Mouse (Mus musculus) gastrocnemius, adult 2 months (tissue): ENCODE results near the gene Ypel4. TPM values are rescaled to one million over a fixed set of nuclear protein-coding genes. Genes with fewer than 3 reads are reported as not detected.
"Not testable (repeated sequence)": the region's sequence is repeated elsewhere in the genome, so short reads cannot be mapped to it uniquely, and the experiment has no call there.

Experiments used
- DNase-seq: peaks from one replicate; pipeline ENCODE4 v3.0.0; 2022
- H3K27ac ChIP-seq: fragments of 200-600 bp; 2 replicates; pipeline ENCODE4 v1.8.1; 2022; ENCODE audit warnings: mild to moderate bottlenecking
- H3K4me3 ChIP-seq: fragments of 200-600 bp; 2 replicates; pipeline ENCODE4 v1.8.1; 2022; ENCODE audit warnings: mild to moderate bottlenecking, moderate library complexity
- CTCF ChIP-seq: fragments of 200-600 bp; IDR thresholded peaks from 2 replicates; pipeline ENCODE4 v1.8.1; 2022; ENCODE audit warnings: antibody characterized with exemption, mild to moderate bottlenecking, moderate library complexity
- intact Hi-C: fragments of 180-260 bp; cut with DNase I; formaldehyde crosslinking; loops from one replicate; pipeline ENCODE4 v1.15.1; 2025
- total RNA-seq, 2 experiments: library from RNA; stranded (reverse); gene quantifications; 2 replicates each; pipeline ENCODE4 v1.2.3; 2021

The Ypel4 gene
- total RNA-seq, 2 experiments from 2014 or later, result 0.33 to 0.86 TPM

- peak overlapping the region; percentile 95 for H3K27ac ChIP-seq
- TF ChIP-seq CTCF, result no peak
Observed at GRCm38 (mm10) chr2:84715562-84716361, 18.1 kb upstream of the Ypel4 start.

GRCm38 (mm10) chr2:84716423-84717355, 17.2 kb upstream of the Ypel4 start:
- peak; percentile 26 for DNase-seq
- intact Hi-C loops, result no loop called here
- Histone ChIP-seq H3K27ac (peak overlapping the region; percentile 95), H3K4me3 (peak overlapping the region; percentile 98)
- TF ChIP-seq CTCF, result no peak

More at GRCm38 (mm10) chr2:84715562-84716361, 18.1 kb upstream of the Ypel4 start:
- peak; percentile 84 for DNase-seq
- H3K4me3 ChIP-seq, result peak overlapping the region; percentile 98
- intact Hi-C loops, result no loop called here

- intact Hi-C loops, result no loop called here
- peak overlapping the region; percentile 95 for H3K27ac ChIP-seq
- H3K4me3 ChIP-seq, result no peak overlapping the region
- no peak for TF ChIP-seq CTCF
- DNase-seq, result no peak
Observed at GRCm38 (mm10) chr2:84717357-84717756, 16.5 kb upstream of the Ypel4 start.

DNA sequence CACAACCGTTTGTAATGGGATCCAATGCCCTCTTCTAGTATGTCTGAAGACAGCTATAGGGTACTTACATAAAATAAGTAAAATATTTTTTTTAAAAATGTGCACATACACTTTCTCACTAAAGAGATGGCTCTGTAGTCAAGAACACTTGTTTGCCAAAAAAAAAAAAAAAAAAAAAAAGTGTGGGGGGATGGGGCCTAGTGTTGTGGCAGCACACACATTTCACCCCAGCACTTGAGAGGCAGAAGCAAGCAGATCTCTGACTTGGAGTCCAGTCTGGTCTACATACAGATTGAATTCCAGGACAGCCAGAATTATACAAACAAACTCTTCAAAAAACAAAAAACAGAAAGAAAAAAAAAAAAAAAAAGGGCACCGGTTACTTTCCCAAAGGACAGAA, 13.1 kb upstream of the Ypel4 start:
- Histone ChIP-seq H3K4me3 (no peak overlapping the region), H3K27ac (no peak overlapping the region)
- TF ChIP-seq CTCF, result no peak
- intact Hi-C loops, result loop anchor here (10.0 kb wide), 1 partner anchor 314 kb away; the partner anchor contains the start of genes P2rx3 and Ssrp1
- DNase-seq, result no peak

DNA sequence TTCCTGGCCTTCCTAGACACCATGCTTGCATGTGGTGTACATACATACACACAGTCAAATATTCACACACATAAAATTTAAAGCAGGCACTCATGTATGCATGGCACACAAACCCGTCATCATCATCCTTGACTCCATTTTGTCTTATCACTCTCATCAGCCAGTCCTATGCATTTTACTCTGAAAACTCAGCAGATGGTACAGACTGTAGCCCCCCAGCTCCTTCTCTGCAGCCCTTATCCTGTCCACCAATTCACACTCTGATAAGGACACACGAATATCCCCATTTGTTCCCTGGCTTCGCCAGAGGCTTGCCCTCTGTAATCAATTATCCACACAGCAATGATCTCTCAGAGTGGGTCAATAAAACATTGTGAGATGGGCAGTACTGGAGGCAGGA, 12.7 kb upstream of the Ypel4 start:
- no peak for DNase-seq
- H3K27ac ChIP-seq, result no peak overlapping the region
- TF ChIP-seq CTCF, result no peak
- intact Hi-C loops, result loop anchor here (10.0 kb wide), 1 partner anchor 314 kb away; the partner anchor contains the start of genes P2rx3 and Ssrp1
- no peak overlapping the region for H3K4me3 ChIP-seq

DNA sequence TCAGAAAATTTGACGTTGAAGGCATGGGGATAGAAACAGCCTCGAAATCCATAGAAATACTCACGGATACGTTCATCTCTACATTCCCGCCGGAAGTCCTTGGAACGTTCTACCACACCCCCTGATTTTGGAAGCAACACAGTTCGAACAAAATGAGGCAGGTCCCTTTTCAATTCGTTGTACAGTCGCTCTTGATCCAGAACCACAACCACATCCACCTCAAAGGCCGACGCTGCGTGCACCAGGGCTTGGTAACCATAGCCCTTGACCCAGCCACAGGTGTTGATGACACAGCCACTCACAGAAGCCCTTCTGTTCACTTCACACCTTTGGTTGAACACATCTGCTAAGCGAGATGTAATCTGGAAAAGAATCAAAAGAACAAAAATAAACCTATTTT, 10.0 kb upstream of the Ypel4 start:
- H3K4me3 ChIP-seq, result no peak overlapping the region
- no peak for DNase-seq
- TF ChIP-seq CTCF, result no peak
- intact Hi-C loops, result loop anchor here (10.0 kb wide), 1 partner anchor 311 kb away; the partner anchor contains the start of genes P2rx3 and Ssrp1
- H3K27ac ChIP-seq, result no peak overlapping the region

DNA sequence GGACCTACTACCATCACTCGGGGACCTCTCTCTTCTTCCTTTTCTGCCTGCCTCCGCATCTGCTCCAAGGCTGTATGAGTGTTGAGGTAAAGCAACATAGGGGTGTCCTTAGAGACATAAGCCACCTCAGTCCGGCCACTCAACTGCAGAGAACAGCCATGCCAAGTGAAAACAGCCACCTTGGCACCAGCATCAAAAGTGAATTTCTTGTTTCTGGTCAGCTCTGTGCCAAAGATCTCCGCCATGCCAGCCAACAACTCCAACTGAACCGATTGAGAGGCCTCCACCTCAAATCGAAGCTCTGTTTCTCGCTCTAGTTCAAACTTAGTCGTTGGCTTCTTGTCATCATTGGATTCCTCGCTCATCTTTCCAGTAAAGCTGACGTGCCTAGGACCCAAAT, 8.1 kb upstream of the Ypel4 start:
- intact Hi-C loops, result loop anchor here (10.0 kb wide), 1 partner anchor 309 kb away; the partner anchor contains the start of genes P2rx3 and Ssrp1

DNA sequence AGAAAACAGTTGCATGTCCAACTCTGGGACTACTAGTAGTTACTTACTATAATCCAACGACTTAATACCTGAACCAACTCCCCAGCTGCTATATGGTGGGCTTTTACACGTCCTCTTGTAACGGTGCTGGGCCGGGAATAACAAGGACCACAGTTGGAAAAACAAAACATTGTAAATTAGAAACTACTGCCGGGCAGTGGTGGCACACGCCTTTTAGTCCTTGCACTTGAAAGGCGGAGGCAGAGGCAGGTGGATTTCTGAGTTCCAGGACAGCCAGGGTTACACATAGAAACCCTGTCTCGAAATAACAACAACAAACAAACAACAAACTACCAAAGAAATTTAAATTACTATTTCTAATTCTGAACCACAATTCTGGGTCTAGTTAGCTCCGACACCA, 7.1 kb upstream of the Ypel4 start:
- TF ChIP-seq CTCF, result no peak
- DNase-seq, result no peak
- Histone ChIP-seq H3K27ac (peak overlapping the region; percentile 93), H3K4me3 (peak overlapping the region; percentile 81)
- intact Hi-C loops, result loop anchor here (10.0 kb wide), 1 partner anchor 308 kb away; the partner anchor contains the start of genes P2rx3 and Ssrp1

More for the DNA sequence above, 8.1 kb upstream of the Ypel4 start:
- Histone ChIP-seq H3K27ac (no peak overlapping the region), H3K4me3 (peak overlapping the region; percentile 81)
- DNase-seq, result no peak
- TF ChIP-seq CTCF, result no peak

DNA sequence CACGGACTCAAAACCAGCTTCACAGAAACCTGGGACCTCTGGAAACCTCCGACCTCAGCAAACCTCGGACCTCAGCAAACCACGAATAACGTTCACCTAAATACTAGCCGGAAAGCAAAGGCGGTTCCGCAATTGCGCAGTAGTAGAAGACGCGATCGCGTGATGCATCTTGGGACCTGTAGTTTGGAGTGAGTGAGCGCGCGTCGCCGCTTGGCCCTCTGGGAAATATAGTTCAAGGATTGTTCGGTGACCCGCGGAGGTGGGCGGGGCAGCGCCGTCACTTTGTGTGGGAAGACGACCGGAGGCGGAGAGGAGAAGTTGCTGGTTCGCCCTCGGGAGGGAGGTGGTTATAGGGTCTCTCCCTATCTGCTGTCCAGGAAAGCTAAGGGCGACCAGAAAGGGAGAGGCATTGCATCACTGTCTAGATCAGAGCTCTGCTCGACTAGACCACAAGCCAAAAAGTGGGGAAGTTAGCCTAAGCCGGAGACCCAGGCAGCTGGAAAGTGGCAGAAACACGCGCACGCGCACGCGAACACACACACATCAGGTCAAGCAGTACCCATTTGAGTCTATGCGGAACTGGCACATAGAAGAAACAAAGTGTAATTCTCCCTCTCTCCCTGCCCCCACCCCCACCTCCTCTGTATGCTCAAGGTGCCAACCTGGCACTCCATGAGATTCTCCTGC, 6.5 kb upstream of the Ypel4 start, which contains the start of gene Clp1:
Gene Clp1 (minus strand): TSS at position 179 of the 687 bp plus-strand sequence.
- H3K4me3 ChIP-seq, result peak within 1 kb of the TSS; percentile 81
- intact Hi-C loops, result loop anchor here (10.0 kb wide), 1 partner anchor 307 kb away; the partner anchor contains the start of genes P2rx3 and Ssrp1
- peak; percentile 97 for DNase-seq
- peak within 1 kb of the TSS; percentile 93 for H3K27ac ChIP-seq
- TF ChIP-seq CTCF, result no peak

- peak overlapping the region; percentile 93; the same call in 1 of the 2 replicates for H3K27ac ChIP-seq
- not testable (repeated sequence) for DNase-seq, H3K4me3 ChIP-seq
- intact Hi-C loops, result loop anchor here (10.0 kb wide), 1 partner anchor 307 kb away; the partner anchor contains the start of genes P2rx3 and Ssrp1
Observed at GRCm38 (mm10) chr2:84728191-84728590, 5.7 kb upstream of the Ypel4 start.

DNA sequence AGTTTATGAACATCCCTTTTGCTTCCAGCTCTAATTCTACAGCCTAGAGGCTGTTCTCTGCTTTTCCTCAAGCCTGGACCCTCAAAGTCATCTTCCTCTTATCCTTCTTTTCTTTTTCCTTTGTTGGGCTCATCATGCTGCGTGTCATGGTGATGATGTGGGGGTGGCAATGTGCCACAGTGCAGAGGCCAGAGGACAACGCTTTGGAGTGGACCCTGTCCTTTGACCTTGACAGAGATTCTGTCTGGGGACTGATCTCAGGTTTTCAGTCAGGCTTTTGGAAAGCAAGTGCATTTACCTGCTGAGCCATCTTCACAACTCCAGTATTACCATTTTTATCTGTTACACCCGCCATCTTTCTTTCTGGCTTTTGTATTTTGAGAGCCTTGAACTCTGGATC, 2.7 kb upstream of the Ypel4 start:
- intact Hi-C loops, result no loop called here
- no peak overlapping the region for H3K4me3 ChIP-seq
- DNase-seq, result no peak
- TF ChIP-seq CTCF, result no peak
- H3K27ac ChIP-seq, result no peak overlapping the region

GRCm38 (mm10) chr2:84732394-84732793, 1.5 kb upstream of the Ypel4 start:
- no peak for TF ChIP-seq CTCF
- intact Hi-C loops, result no loop called here
- H3K4me3 ChIP-seq, result no peak overlapping the region
- no peak overlapping the region for H3K27ac ChIP-seq
- no peak for DNase-seq
